Mouse (Mus musculus) liver, embryonic 15.5 days (tissue): Measurements from ENCODE around the gene Ankrd6. TPM values are rescaled to one million over a fixed set of nuclear protein-coding genes. Genes with fewer than 3 reads are reported as not detected.

Experiments
- ATAC-seq: fragments of 200-750 bp; cut with Nextera tagmentation; 2 replicates; pipeline ENCODE4 v1.8.0; 2017; ENCODE audit warnings: moderate number of reproducible peaks, mild to moderate bottlenecking, moderate library complexity; ENCODE audit not compliant: insufficient read depth
- H3K27ac ChIP-seq: fragments of 300-500 bp; sonication (generic); replicated peaks from 2 replicates; pipeline ENCODE4 v1.5.1; 2015; ENCODE audit warnings: mild to moderate bottlenecking, inconsistent platforms
- H3K27me3 ChIP-seq: fragments of 300-500 bp; sonication (generic); 2 replicates; pipeline ENCODE4 v1.6.1; 2015; ENCODE audit warnings: mild to moderate bottlenecking, inconsistent platforms
- H3K36me3 ChIP-seq: fragments of 300-500 bp; sonication (generic); replicated peaks from 2 replicates; pipeline ENCODE4 v1.6.1; 2015; ENCODE audit warnings: moderate library complexity, mild to moderate bottlenecking, inconsistent platforms
- H3K4me1 ChIP-seq: fragments of 300-500 bp; sonication (generic); replicated peaks from 2 replicates; pipeline ENCODE4 v1.6.1; 2015; ENCODE audit warnings: inconsistent platforms
- H3K4me2 ChIP-seq: fragments of 300-500 bp; sonication (generic); 2 replicates; pipeline ENCODE4 v1.6.1; 2015; ENCODE audit warnings: moderate library complexity, mild to moderate bottlenecking, inconsistent platforms
- H3K4me3 ChIP-seq: fragments of 300-500 bp; sonication (generic); replicated peaks from 2 replicates; pipeline ENCODE4 v1.5.1; 2015; ENCODE audit warnings: mild to moderate bottlenecking, inconsistent platforms
- H3K9ac ChIP-seq: fragments of 300-500 bp; sonication (generic); 2 replicates; pipeline ENCODE4 v1.6.1; 2015; ENCODE audit warnings: moderate library complexity, mild to moderate bottlenecking, inconsistent platforms
- H3K9me3 ChIP-seq: fragments of 300-500 bp; sonication (generic); replicated peaks from 2 replicates; pipeline ENCODE4 v1.6.1; 2016; ENCODE audit warnings: inconsistent platforms
- WGBS: fragments of 180-500 bp; shearing (Covaris S2); methylation state at CpG from one replicate; pipeline ENCODE4 v1.1.7; 2015; ENCODE audit warnings: mixed read lengths; ENCODE audit not compliant: insufficient replicate concordance; 5-methylcytosine and 5-hydroxymethylcytosine counted together
- polyA plus RNA-seq: library from polyadenylated mRNA; unstranded; fragments of >200 nt; fragmentation: Nextera tagmentation; extraction: Ambion mirVana; gene quantifications from 2 replicates; pipeline ENCODE4 v1.2.1, GENCODE M21; 2015

Ankrd6 gene
- polyA plus RNA-seq, 1 experiment from 2014 or later = 0.60 TPM

- H3K9me3 ChIP-seq = no peaks in the 10 kb centered on the region
- H3K4me3 ChIP-seq = no peak overlapping the region
- no peak overlapping the region for H3K27ac ChIP-seq
- H3K27me3 ChIP-seq = no peaks in the 10 kb centered on the region
- no peak overlapping the region for H3K4me2 ChIP-seq
- H3K4me1 ChIP-seq = no peaks in the 10 kb centered on the region
- WGBS = 41% methylated on average over 10 of the region's 10 CpGs
- ATAC-seq = peak; percentile 31; the same call in 1 of the 2 replicates
- H3K9ac ChIP-seq = no peak overlapping the region
- peaks cover 37% of the 10 kb centered on the region for H3K36me3 ChIP-seq
Observed at GRCm38 (mm10) chr4:32768046-32768445, 182.6 kb downstream of the Ankrd6 start.

GRCm38 (mm10) chr4:32767471-32767870 is 183.2 kb downstream of the Ankrd6 start:
- WGBS = 84% methylated on average over 7 of the region's 7 CpGs
- H3K9ac ChIP-seq = no peak overlapping the region
- ATAC-seq = no peak
- peaks cover 37% of the 10 kb centered on the region for H3K36me3 ChIP-seq
- H3K9me3 ChIP-seq = no peaks in the 10 kb centered on the region
- H3K4me1 ChIP-seq = no peaks in the 10 kb centered on the region
- no peak overlapping the region for H3K27ac ChIP-seq
- H3K27me3 ChIP-seq = no peaks in the 10 kb centered on the region
- no peak overlapping the region for H3K4me2 ChIP-seq
- H3K4me3 ChIP-seq = no peak overlapping the region

GRCm38 (mm10) chr4:32757430-32757829 is 193.2 kb downstream of the Ankrd6 start:
- H3K27me3 ChIP-seq = no peaks in the 10 kb centered on the region
- no peak overlapping the region for H3K9ac ChIP-seq
- no peaks in the 10 kb centered on the region for H3K4me1 ChIP-seq
- H3K36me3 ChIP-seq = peaks cover 49% of the 10 kb centered on the region
- H3K27ac ChIP-seq = no peak overlapping the region
- H3K9me3 ChIP-seq = no peaks in the 10 kb centered on the region
- H3K4me3 ChIP-seq = no peak overlapping the region
- H3K4me2 ChIP-seq = no peak overlapping the region
- no peak for ATAC-seq
- WGBS = 58% methylated on average over 2 of the region's 2 CpGs

Other genes with a start within 250 kb of the Ankrd6 start
- gene Lyrm2, start 150.6 kb downstream of the Ankrd6 start, polyA plus RNA-seq = 24.4 and 28.7 TPM in 2 replicates
- gene Rragd, start 32.2 kb upstream of the Ankrd6 start, polyA plus RNA-seq = 1.9 and 2.3 TPM in 2 replicates
- gene Ube2j1, start 80.6 kb upstream of the Ankrd6 start, polyA plus RNA-seq = 25.0 and 30.2 TPM in 2 replicates
- 0.12 TPM in 1 of 2 replicates, not detected in the other for gene Gabrr2, start 112.2 kb upstream of the Ankrd6 start, polyA plus RNA-seq
- not detected in 2 replicates for gene Gabrr1, start 181.7 kb upstream of the Ankrd6 start, polyA plus RNA-seq
- gene Pm20d2, start 238.9 kb upstream of the Ankrd6 start, polyA plus RNA-seq = 0.09 and 0.31 TPM in 2 replicates